Mouse (Mus musculus) megakaryocyte, embryonic 14.5 days (primary cell): ENCODE data around the gene Tmem72.

ENCODE experiments used
- FLI1 ChIP-seq: IDR thresholded peaks from 2 replicates; pipeline ENCODE4 v1.6.1; 2012; ENCODE audit warnings: low read length, inconsistent platforms, mixed read lengths
- GATA1 ChIP-seq: IDR thresholded peaks from 3 replicates; pipeline ENCODE4 v1.6.1; 2012; ENCODE audit warnings: mixed read lengths, low read length, inconsistent platforms, borderline replicate concordance

GRCm38 (mm10) chr6:116666892-116667291 lies 49.8 kb downstream of the Tmem72 start:
- TF ChIP-seq GATA1 (no peak), FLI1 (no peak)
